Mouse (Mus musculus) heart, adult 2 months (tissue): ENCODE data around the gene Ndufa7. TPM values are rescaled to one million over a fixed set of nuclear protein-coding genes. Genes with fewer than 3 reads are reported as not detected.
A peak's percentile ranks its signal among the peaks of the same experiment; 100 is the strongest.
"Not testable (repeated sequence)": the region's sequence is repeated elsewhere in the genome, so short reads cannot be mapped to it uniquely, and the experiment has no call there.

ENCODE experiments used
- DNase-seq, 2 experiments: peaks; one replicate each; pipeline ENCODE4 v3.0.0; 2021
- H3K27ac ChIP-seq: fragments of 200-600 bp; 2 replicates; pipeline ENCODE4 v1.8.1; 2022
- H3K27me3 ChIP-seq: fragments of 200-500 bp; 2 replicates; pipeline ENCODE4 v1.6.1; 2012; ENCODE audit warnings: mild to moderate bottlenecking, low read length, inconsistent platforms, mixed read lengths; ENCODE audit not compliant: control insufficient read depth, insufficient read depth
- H3K36me3 ChIP-seq: fragments of 200-500 bp; 2 replicates; pipeline ENCODE4 v1.6.1; 2012; ENCODE audit warnings: low read length, inconsistent platforms; ENCODE audit not compliant: control insufficient read depth, insufficient read depth
- H3K4me1 ChIP-seq: fragments of 200-500 bp; 2 replicates; pipeline ENCODE4 v1.6.1; 2011; ENCODE audit warnings: low read length; ENCODE audit not compliant: control insufficient read depth, insufficient read depth
- H3K4me3 ChIP-seq: fragments of 200-600 bp; 2 replicates; pipeline ENCODE4 v1.8.1; 2022
- H3K79me2 ChIP-seq: fragments of 200-500 bp; replicated peaks from 2 replicates; pipeline ENCODE4 v1.6.1; 2012; ENCODE audit warnings: mild to moderate bottlenecking, inconsistent platforms, low read length, moderate library complexity, mixed read lengths; ENCODE audit not compliant: control insufficient read depth, insufficient read depth
- H3K9ac ChIP-seq: fragments of 200-500 bp; 2 replicates; pipeline ENCODE4 v1.6.1; 2012; ENCODE audit warnings: low read depth, mild to moderate bottlenecking, control low read depth, inconsistent platforms, low read length, mixed read lengths
- CTCF ChIP-seq: fragments of 200-600 bp; IDR thresholded peaks from 2 replicates; pipeline ENCODE4 v1.8.1; 2022; ENCODE audit warnings: antibody characterized with exemption, mild to moderate bottlenecking, moderate library complexity
- POLR2A ChIP-seq: fragments of 200-500 bp; IDR thresholded peaks from 2 replicates; pipeline ENCODE4 v1.6.1; 2011; ENCODE audit warnings: mild to moderate bottlenecking, low read depth, low read length, control low read depth; ENCODE audit not compliant: insufficient read depth
- WGBS: fragments of 180-500 bp; shearing (Covaris S2); methylation state at CpG from one replicate; pipeline ENCODE4 v1.1.7; 2018; 5-methylcytosine and 5-hydroxymethylcytosine counted together
- intact Hi-C: fragments of 180-260 bp; cut with DNase I; formaldehyde crosslinking; loops from one replicate; pipeline ENCODE4 v1.15.1; 2025
- microRNA-seq, 2 experiments: library from miRNA; unstranded; fragments of <30 nt; microRNA quantifications; one replicate each; pipeline ENCODE4 v1.2.0; 2021
- polyA plus RNA-seq: library from polyadenylated mRNA; depleted of rRNA; stranded (reverse); fragments of >200 nt; gene quantifications from 2 replicates; pipeline ENCODE4 v1.2.3, GENCODE M21; 2012; rRNA removed
- total RNA-seq, 2 experiments: library from RNA; stranded (reverse); gene quantifications; 2 replicates each; pipeline ENCODE4 v1.2.3; 2021

The Ndufa7 gene
- total and polyA plus RNA-seq, 3 experiments = 609 to 755 (median 707) TPM

GRCm38 (mm10) chr17:33874411-33874810 lies 50.0 kb downstream of the Ndufa7 start:
- no peak for DNase-seq
- H3K36me3 ChIP-seq = no peaks in the 10 kb centered on the region
- intact Hi-C loops = no loop called here

GRCm38 (mm10) chr17:33875797-33876196 lies 51.4 kb downstream of the Ndufa7 start:
- H3K36me3 ChIP-seq, H3K4me3 ChIP-seq, H3K4me1 ChIP-seq, H3K27me3 ChIP-seq, DNase-seq, H3K27ac ChIP-seq, H3K79me2 ChIP-seq, intact Hi-C loops, H3K9ac ChIP-seq: not testable (repeated sequence)
- 86% methylated on average over 5 of the region's 5 CpGs for WGBS
- peak; percentile 45 for TF ChIP-seq CTCF

More at GRCm38 (mm10) chr17:33874411-33874810, 50.0 kb downstream of the Ndufa7 start:
- WGBS = 89% methylated on average over 11 of the region's 11 CpGs
- H3K4me3 ChIP-seq = no peak overlapping the region
- H3K79me2 ChIP-seq = no peaks in the 10 kb centered on the region
- no peaks in the 10 kb centered on the region for H3K27me3 ChIP-seq
- no peak for TF ChIP-seq POLR2A
- no peaks in the 10 kb centered on the region for H3K4me1 ChIP-seq
- H3K27ac ChIP-seq = no peak overlapping the region; the same call in 1 of the 2 replicates
- no peak overlapping the region for H3K9ac ChIP-seq

GRCm38 (mm10) chr17:33884320-33884719 lies 59.9 kb downstream of the Ndufa7 start:
- intact Hi-C loops, H3K9ac ChIP-seq, DNase-seq, H3K27me3 ChIP-seq, H3K4me1 ChIP-seq, H3K4me3 ChIP-seq, H3K27ac ChIP-seq, H3K79me2 ChIP-seq, H3K36me3 ChIP-seq: not testable (repeated sequence)
- 91% methylated on average over 10 of the region's 11 CpGs for WGBS

- not testable (repeated sequence) for H3K4me1 ChIP-seq, H3K4me3 ChIP-seq, H3K9ac ChIP-seq, DNase-seq, H3K36me3 ChIP-seq, H3K27ac ChIP-seq, H3K27me3 ChIP-seq, H3K79me2 ChIP-seq
- WGBS = 38% methylated on average over 2 of the region's 2 CpGs
- intact Hi-C loops = loop anchor here (5.0 kb wide), 1 partner anchor 46 kb away; the partner anchor contains the start of gene Cd320
Observed at GRCm38 (mm10) chr17:33887802-33888201, 63.4 kb downstream of the Ndufa7 start.

Small RNAs within 50 kb of the gene (microRNA-seq; reads per million reads assigned to microRNA genes)
- gene Gm27740 = 0 reads per million in 2 experiments

Other genes with a start within 250 kb of the Ndufa7 start
- 1 to 10 TPM; 7.3 to 7.7 TPM for gene Zfp414, start 195.5 kb upstream of the Ndufa7 start, total RNA-seq
- gene Zfp414, start 195.5 kb upstream of the Ndufa7 start, polyA plus RNA-seq = 27.0 and 28.4 TPM in 2 replicates
- under 1 TPM in 1 of 2 experiments, not detected in 1; 0.32 TPM for gene Pram1, start 186.5 kb upstream of the Ndufa7 start, total RNA-seq
- gene Pram1, start 186.5 kb upstream of the Ndufa7 start, polyA plus RNA-seq = 0.41 and 0.61 TPM in 2 replicates
- gene Hnrnpm, start 137.7 kb upstream of the Ndufa7 start, total RNA-seq = 10 to 100 TPM; 87.9 to 89.9 TPM
- gene Hnrnpm, start 137.7 kb upstream of the Ndufa7 start, polyA plus RNA-seq = 36.2 and 51.2 TPM in 2 replicates
- 100 to 1,000 TPM; 136 to 182 TPM for gene March2, start 105.9 kb upstream of the Ndufa7 start, total RNA-seq
- gene March2, start 105.9 kb upstream of the Ndufa7 start, polyA plus RNA-seq = 146 and 147 TPM in 2 replicates
- gene Rab11b, start 64.0 kb upstream of the Ndufa7 start, total RNA-seq = 100 to 1,000 TPM; 238 to 272 TPM
- 388 and 477 TPM in 2 replicates for gene Rab11b, start 64.0 kb upstream of the Ndufa7 start, polyA plus RNA-seq
- gene Angptl4, start 42.7 kb upstream of the Ndufa7 start, total RNA-seq = 1 to 10 TPM; 4.7 to 7.2 TPM
- 13.2 and 18.9 TPM in 2 replicates for gene Angptl4, start 42.7 kb upstream of the Ndufa7 start, polyA plus RNA-seq
- gene Kank3, start 14.1 kb upstream of the Ndufa7 start, total RNA-seq = 10 to 100 TPM; 54.6 to 61.0 TPM
- gene Kank3, start 14.1 kb upstream of the Ndufa7 start, polyA plus RNA-seq = 139 and 168 TPM in 2 replicates
- 100 to 1,000 TPM; 683 to 757 TPM for gene Rps28, start within 50 bp of the Ndufa7 start, total RNA-seq
- 329 and 480 TPM in 2 replicates for gene Rps28, start within 50 bp of the Ndufa7 start, polyA plus RNA-seq
- gene Cd320, start 18.5 kb downstream of the Ndufa7 start, total RNA-seq = 10 to 100 TPM; 27.8 to 34.3 TPM
- 36.1 and 46.9 TPM in 2 replicates for gene Cd320, start 18.5 kb downstream of the Ndufa7 start, polyA plus RNA-seq
- gene Gm7029, start 49.3 kb downstream of the Ndufa7 start, total RNA-seq = not detected
- gene Gm7029, start 49.3 kb downstream of the Ndufa7 start, polyA plus RNA-seq = not detected in 2 replicates
- gene Kifc1, start 66.1 kb downstream of the Ndufa7 start, total RNA-seq = under 1 TPM; 0.57 to 0.66 TPM
- gene Kifc1, start 66.1 kb downstream of the Ndufa7 start, polyA plus RNA-seq = 0.59 and 0.94 TPM in 2 replicates
- gene Platr17, start 80.6 kb downstream of the Ndufa7 start, total RNA-seq = not detected
- not detected in 2 replicates for gene Platr17, start 80.6 kb downstream of the Ndufa7 start, polyA plus RNA-seq
- 10 to 100 TPM; 11.5 to 16.4 TPM for gene Daxx, start 84.8 kb downstream of the Ndufa7 start, total RNA-seq
- 18.5 and 20.5 TPM in 2 replicates for gene Daxx, start 84.8 kb downstream of the Ndufa7 start, polyA plus RNA-seq
- gene Tapbp, start 91.3 kb downstream of the Ndufa7 start, total RNA-seq = 100 to 1,000 TPM in 1 of 2 experiments, 10 to 100 TPM in 1; 98.9 to 124 TPM
- gene Tapbp, start 91.3 kb downstream of the Ndufa7 start, polyA plus RNA-seq = 62.5 and 75.7 TPM in 2 replicates
- 10 to 100 TPM; 13.7 to 18.8 TPM for gene Zbtb22, start 91.3 kb downstream of the Ndufa7 start, total RNA-seq
- gene Zbtb22, start 91.3 kb downstream of the Ndufa7 start, polyA plus RNA-seq = 24.6 and 26.8 TPM in 2 replicates
- 10 to 100 TPM; 33.2 to 36.0 TPM for gene Rgl2, start 105.0 kb downstream of the Ndufa7 start, total RNA-seq
- 89.1 and 101 TPM in 2 replicates for gene Rgl2, start 105.0 kb downstream of the Ndufa7 start, polyA plus RNA-seq
- 10 to 100 TPM; 77.7 to 81.0 TPM for gene Pfdn6, start 115.8 kb downstream of the Ndufa7 start, total RNA-seq
- 28.0 and 29.6 TPM in 2 replicates for gene Pfdn6, start 115.8 kb downstream of the Ndufa7 start, polyA plus RNA-seq
- 10 to 100 TPM in 1 of 2 experiments, 1 to 10 TPM in 1; 8.8 to 10.0 TPM for gene Wdr46, start 116.1 kb downstream of the Ndufa7 start, total RNA-seq
- gene Wdr46, start 116.1 kb downstream of the Ndufa7 start, polyA plus RNA-seq = 8.7 and 9.1 TPM in 2 replicates
- 1 to 10 TPM; 1.8 to 1.9 TPM for gene B3galt4, start 126.9 kb downstream of the Ndufa7 start, total RNA-seq
- 2.4 and 3.4 TPM in 2 replicates for gene B3galt4, start 126.9 kb downstream of the Ndufa7 start, polyA plus RNA-seq
- 10 to 100 TPM; 38.1 to 39.1 TPM for gene Vps52, start 131.2 kb downstream of the Ndufa7 start, total RNA-seq
- gene Vps52, start 131.2 kb downstream of the Ndufa7 start, polyA plus RNA-seq = 47.8 and 56.4 TPM in 2 replicates
- gene Rps18, start 131.4 kb downstream of the Ndufa7 start, total RNA-seq = 100 to 1,000 TPM; 364 to 420 TPM
- 180 and 194 TPM in 2 replicates for gene Rps18, start 131.4 kb downstream of the Ndufa7 start, polyA plus RNA-seq
- gene H2-K1, start 175.8 kb downstream of the Ndufa7 start, total RNA-seq = 100 to 1,000 TPM; 103 to 117 TPM
- 655 and 1,075 TPM in 2 replicates for gene H2-K1, start 175.8 kb downstream of the Ndufa7 start, polyA plus RNA-seq
- gene Ring1, start 200.1 kb downstream of the Ndufa7 start, total RNA-seq = 10 to 100 TPM; 13.0 to 13.1 TPM
- 18.6 and 20.8 TPM in 2 replicates for gene Ring1, start 200.1 kb downstream of the Ndufa7 start, polyA plus RNA-seq
- gene H2-Ke6, start 203.5 kb downstream of the Ndufa7 start, total RNA-seq = 100 to 1,000 TPM; 112 to 138 TPM
- 87.0 and 91.6 TPM in 2 replicates for gene H2-Ke6, start 203.5 kb downstream of the Ndufa7 start, polyA plus RNA-seq
- 10 to 100 TPM; 76.0 to 79.8 TPM for gene Slc39a7, start 207.1 kb downstream of the Ndufa7 start, total RNA-seq
- 64.0 and 72.5 TPM in 2 replicates for gene Slc39a7, start 207.1 kb downstream of the Ndufa7 start, polyA plus RNA-seq
- gene Rxrb, start 207.2 kb downstream of the Ndufa7 start, total RNA-seq = 10 to 100 TPM; 39.1 to 42.4 TPM
- 38.8 and 41.3 TPM in 2 replicates for gene Rxrb, start 207.2 kb downstream of the Ndufa7 start, polyA plus RNA-seq
- gene Col11a2, start 214.9 kb downstream of the Ndufa7 start, total RNA-seq = 1 to 10 TPM in 1 of 2 experiments, under 1 TPM in 1; 0.89 to 1.8 TPM
- gene Col11a2, start 214.9 kb downstream of the Ndufa7 start, polyA plus RNA-seq = 0.98 and 1.7 TPM in 2 replicates